Mouse (Mus musculus) forebrain, embryonic 10.5 days (tissue): ENCODE results near the gene Bbx. TPM values are rescaled to one million over a fixed set of nuclear protein-coding genes. Genes with fewer than 3 reads are reported as not detected.

Source experiments
- DNase-seq: peaks from one replicate; pipeline ENCODE4 v3.0.0-alpha.2; 2017; ENCODE audit warnings: low spot score; ENCODE audit errors: extremely low spot score
- H3K27ac ChIP-seq: fragments of 300-500 bp; sonication (generic); 2 replicates; pipeline ENCODE4 v1.5.1; 2016; ENCODE audit warnings: mild to moderate bottlenecking
- H3K27me3 ChIP-seq: fragments of 300-500 bp; sonication (generic); 2 replicates; pipeline ENCODE4 v1.6.1; 2016; ENCODE audit warnings: mild to moderate bottlenecking; ENCODE audit not compliant: poor library complexity, severe bottlenecking
- H3K36me3 ChIP-seq: fragments of 300-500 bp; sonication (generic); replicated peaks from 2 replicates; pipeline ENCODE4 v1.6.1; 2016; ENCODE audit warnings: mild to moderate bottlenecking, moderate library complexity
- H3K4me1 ChIP-seq: fragments of 300-500 bp; sonication (generic); 2 replicates; pipeline ENCODE4 v1.6.1; 2016
- H3K4me3 ChIP-seq: fragments of 300-500 bp; sonication (generic); 2 replicates; pipeline ENCODE4 v1.5.1; 2016; ENCODE audit warnings: mild to moderate bottlenecking, moderate library complexity
- H3K9me3 ChIP-seq: fragments of 300-500 bp; sonication (generic); 2 replicates; pipeline ENCODE4 v1.6.1; 2016; ENCODE audit warnings: mild to moderate bottlenecking, moderate library complexity
- WGBS: fragments of 180-500 bp; shearing (Covaris S2); methylation state at CpG from one replicate; pipeline ENCODE4 v1.1.7; 2016; 5-methylcytosine and 5-hydroxymethylcytosine counted together
- polyA plus RNA-seq: library from polyadenylated mRNA; unstranded; fragments of >200 nt; fragmentation: Nextera tagmentation; extraction: Ambion mirVana; gene quantifications from 2 replicates; pipeline ENCODE4 v1.2.1, GENCODE M21; 2016

Gene Bbx
- polyA plus RNA-seq, result 39.1 and 39.4 TPM in 2 replicates

DNA sequence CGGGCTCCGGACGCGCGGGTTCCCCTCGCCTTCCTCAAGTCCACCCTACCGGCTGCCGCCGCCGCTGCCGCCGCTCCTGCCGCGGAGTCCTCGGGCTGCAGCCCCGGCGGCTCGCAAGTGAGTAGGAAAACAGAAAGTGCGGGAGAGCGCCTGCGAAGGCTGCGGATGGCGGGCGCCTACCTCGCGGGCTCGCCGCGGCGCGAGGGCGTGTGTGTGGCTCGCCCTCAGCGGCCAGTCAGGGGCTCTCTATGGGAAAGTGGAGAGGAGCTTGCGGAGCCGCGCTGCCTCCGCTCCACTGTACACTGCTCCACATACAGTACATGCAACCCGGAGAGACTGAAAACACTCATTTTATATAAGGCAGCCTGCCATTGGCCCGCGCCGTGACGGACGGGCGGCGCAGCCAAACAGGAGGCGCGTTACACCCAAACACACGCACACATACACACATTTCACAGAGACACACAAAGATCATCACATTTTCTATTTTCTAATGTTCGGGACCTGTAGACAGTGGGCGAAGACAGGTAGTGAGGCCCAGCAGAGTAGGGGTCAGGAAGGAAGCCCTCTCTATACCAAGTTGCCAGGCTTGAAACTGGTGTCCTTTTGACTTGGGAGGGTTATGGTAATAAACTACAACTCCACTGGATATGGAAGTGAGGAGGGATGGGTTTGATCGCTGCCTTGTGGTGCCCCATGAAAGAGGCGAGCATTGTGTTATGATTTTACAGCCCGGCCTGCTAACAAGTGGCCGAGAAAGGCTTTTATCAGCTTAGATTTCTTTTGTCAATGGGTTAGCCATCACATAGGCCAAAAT, at the start of gene Bbx:
Gene Bbx, minus strand, starts transcription at position 329 of the 817 bp plus-strand sequence.
- Histone ChIP-seq H3K4me3 (peak within 1 kb of the TSS; percentile 93), H3K9me3 (no peaks in the 10 kb centered on the region), H3K4me1 (peaks cover 14% of the 10 kb centered on the region), H3K27me3 (no peaks in the 10 kb centered on the region), H3K27ac (peak within 1 kb of the TSS; percentile 96), H3K36me3 (no peaks in the 10 kb centered on the region)
- under 1% methylated on average over 55 of the region's 55 CpGs for WGBS
- DNase-seq, result peak; percentile 88

DNA sequence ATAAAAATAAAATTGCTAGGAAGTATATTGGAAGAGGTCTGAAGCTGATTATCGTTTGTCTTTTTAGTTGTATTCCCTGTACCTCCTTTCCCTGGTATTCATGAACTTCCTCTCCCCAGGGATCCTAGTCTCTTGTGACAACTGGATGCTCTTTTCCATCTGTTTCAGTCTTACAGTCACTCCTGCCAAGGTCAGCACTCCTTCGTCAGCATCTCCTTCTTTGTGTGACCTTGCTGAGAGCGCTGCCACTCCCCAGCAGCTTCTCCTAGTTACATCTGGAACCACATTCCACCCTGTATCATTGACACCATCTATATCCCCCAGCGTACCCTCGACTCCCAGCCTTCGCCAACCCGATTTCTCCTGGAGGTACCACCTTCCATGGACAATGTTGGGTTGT, 49.7 kb upstream of the Bbx start:
- Histone ChIP-seq H3K4me1 (peaks cover 5% of the 10 kb centered on the region; the same call in 1 of the 2 replicates), H3K27ac (no peak overlapping the region), H3K4me3 (no peak overlapping the region), H3K36me3 (no peaks in the 10 kb centered on the region), H3K9me3 (no peaks in the 10 kb centered on the region), H3K27me3 (no peaks in the 10 kb centered on the region)
- WGBS, result 77% methylated on average over 7 of the region's 7 CpGs
- DNase-seq, result no peak

DNA sequence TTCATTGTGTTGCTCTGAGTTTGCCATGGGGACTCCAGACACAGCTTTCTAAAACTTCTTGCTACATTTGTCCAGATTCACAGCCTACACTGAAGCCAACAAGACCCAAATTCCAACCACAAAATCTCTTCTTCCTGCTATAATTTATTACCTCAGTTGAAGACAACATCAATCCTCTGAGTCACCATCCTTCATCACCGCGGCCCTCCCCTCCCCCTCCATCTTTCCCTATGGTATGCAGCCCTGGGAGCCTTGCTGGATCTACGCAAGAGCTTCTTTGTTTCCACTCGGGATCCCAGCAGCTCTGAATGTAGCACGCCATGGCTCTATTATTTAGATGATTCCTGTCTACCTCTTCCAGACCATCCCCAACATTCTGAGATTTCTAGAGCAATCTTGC, 49.2 kb upstream of the Bbx start:
- H3K27ac ChIP-seq, result no peak overlapping the region
- WGBS, result 69% methylated on average over 5 of the region's 5 CpGs
- no peak for DNase-seq
- H3K4me3 ChIP-seq, result no peak overlapping the region
- no peaks in the 10 kb centered on the region for H3K36me3 ChIP-seq
- H3K27me3 ChIP-seq, result no peaks in the 10 kb centered on the region
- no peaks in the 10 kb centered on the region for H3K9me3 ChIP-seq
- H3K4me1 ChIP-seq, result peaks cover 5% of the 10 kb centered on the region; the same call in 1 of the 2 replicates

DNA sequence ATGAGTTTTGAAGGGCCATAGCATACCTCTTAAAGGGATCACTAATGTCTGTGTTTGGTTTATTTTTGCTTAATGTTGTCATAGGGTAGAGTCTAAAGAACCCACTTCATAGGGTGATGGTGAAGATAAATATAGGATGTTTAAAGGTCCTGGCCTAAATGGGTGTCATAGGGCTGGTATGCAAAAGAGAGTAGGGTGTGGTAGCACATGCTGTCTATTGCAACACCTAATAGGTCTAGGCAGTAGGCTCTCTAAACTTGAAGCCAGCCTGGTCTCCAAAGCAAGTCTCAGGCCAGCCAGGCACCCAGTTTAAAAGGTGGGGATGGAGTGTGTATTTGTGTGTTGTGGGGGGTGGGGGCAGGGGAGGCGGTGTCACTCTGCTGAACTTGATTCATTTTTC, 46.5 kb upstream of the Bbx start:
- no peak overlapping the region for H3K4me3 ChIP-seq
- no peak for DNase-seq
- 100% methylated on average over 1 of the region's 1 CpGs for WGBS
- H3K27me3 ChIP-seq, result no peaks in the 10 kb centered on the region
- H3K36me3 ChIP-seq, result no peaks in the 10 kb centered on the region
- peaks cover 2% of the 10 kb centered on the region; the same call in 1 of the 2 replicates for H3K4me1 ChIP-seq
- no peak overlapping the region for H3K27ac ChIP-seq
- no peaks in the 10 kb centered on the region for H3K9me3 ChIP-seq

DNA sequence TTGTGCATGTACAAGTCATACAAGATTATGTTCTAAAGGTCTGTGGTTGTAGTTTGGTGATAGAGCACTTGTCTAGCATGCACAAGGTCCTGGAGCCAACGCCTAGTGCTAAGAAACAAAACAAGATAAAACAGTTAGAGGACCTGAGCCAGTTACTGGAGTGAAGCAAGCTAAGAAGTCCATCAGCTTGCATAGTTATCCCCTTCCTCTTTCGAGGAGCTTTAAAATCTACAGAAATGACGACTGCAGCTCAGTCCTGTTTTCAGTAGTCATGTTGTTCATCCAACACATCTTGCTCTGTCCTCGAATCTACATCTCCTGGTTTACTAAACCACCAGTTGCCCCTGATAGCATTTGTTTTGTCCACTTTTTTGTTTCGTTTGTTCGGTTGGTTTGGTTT, 45.4 kb upstream of the Bbx start:
- H3K27ac ChIP-seq, result no peak overlapping the region
- WGBS, result 91% methylated on average over 6 of the region's 6 CpGs
- no peaks in the 10 kb centered on the region for H3K36me3 ChIP-seq
- no peak overlapping the region for H3K4me3 ChIP-seq
- H3K4me1 ChIP-seq, result no peaks in the 10 kb centered on the region
- H3K27me3 ChIP-seq, result no peaks in the 10 kb centered on the region
- DNase-seq, result no peak
- H3K9me3 ChIP-seq, result no peaks in the 10 kb centered on the region

DNA sequence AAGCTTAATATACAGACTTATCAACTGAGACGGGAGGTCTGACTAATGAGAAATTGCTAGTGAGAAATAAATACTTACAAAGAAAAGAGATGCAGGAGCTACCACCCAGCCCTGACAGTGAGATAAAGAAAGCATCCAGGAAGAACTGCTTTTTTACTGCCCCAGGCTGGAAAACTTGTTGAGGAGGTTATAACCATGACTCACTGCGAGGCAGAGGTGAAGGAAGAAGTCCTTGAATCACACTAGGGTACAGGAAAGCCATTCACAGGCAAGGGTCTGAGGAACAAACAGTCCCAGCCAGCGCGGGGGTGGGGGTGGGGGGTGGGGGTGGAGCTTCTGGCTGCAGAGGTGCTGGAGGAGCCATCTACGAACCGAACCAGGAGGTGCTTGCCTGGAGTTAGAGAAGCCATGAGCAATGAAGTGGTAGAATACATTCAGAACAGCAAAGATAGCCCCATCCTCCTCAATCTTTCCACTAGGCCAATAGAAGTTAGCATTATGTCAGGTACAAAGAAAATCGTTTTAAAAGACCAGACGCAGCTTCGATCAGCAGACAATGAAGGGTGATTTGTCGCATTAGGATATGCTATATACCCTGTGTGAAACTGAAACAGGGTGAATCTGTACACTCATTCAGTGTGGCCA, 30.2 kb upstream of the Bbx start:
- no peaks in the 10 kb centered on the region for H3K36me3 ChIP-seq
- H3K27me3 ChIP-seq, result no peaks in the 10 kb centered on the region
- no peak overlapping the region for H3K27ac ChIP-seq
- peaks cover 4% of the 10 kb centered on the region for H3K4me1 ChIP-seq
- WGBS, result 34% methylated on average over 10 of the region's 10 CpGs
- no peak for DNase-seq
- no peak overlapping the region for H3K4me3 ChIP-seq
- H3K9me3 ChIP-seq, result no peaks in the 10 kb centered on the region

DNA sequence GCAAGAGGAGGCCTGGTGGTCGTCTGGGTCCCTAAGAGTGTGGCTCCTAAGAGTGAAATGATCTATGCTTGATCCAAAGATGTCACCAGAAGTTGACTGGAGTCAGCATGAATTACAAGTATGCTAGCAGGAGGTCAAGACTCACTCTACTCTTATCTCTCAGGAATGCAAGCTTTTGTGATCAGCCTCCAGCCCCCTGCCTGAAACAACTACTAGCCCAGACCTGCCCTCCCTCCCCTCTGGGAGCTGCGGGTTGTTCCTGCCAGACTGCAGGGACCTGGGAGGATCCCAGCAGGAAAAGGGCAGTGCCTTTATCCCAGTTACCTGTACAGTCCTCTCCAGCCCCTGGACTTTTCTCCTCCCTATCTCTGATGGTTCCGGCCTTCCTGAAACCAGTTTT, 27.0 kb upstream of the Bbx start:
- Histone ChIP-seq H3K9me3 (no peaks in the 10 kb centered on the region), H3K27ac (no peak overlapping the region), H3K4me3 (no peak overlapping the region), H3K36me3 (no peaks in the 10 kb centered on the region), H3K27me3 (no peaks in the 10 kb centered on the region), H3K4me1 (peaks cover 4% of the 10 kb centered on the region)
- DNase-seq, result no peak
- 39% methylated on average over 3 of the region's 3 CpGs for WGBS

DNA sequence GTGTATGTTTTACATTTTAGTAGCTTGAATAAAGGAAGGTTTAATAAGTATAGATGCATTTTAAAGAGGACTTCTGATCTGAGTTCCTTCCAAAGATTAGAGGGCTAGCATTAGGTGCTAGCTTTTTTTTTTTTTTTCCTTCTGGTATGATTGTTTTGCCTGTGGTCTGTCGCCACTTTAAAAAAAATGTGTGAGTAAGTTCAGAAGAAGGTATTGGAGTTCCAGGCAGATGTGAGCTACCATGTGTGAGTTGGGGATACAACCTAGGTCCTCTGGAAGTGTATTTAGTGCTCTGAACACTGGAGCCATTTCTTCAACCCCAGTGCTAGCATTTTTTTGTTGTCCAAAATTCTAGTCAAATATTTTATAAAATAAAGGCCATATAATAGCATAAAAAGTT, 23.9 kb upstream of the Bbx start:
- Histone ChIP-seq H3K36me3 (no peaks in the 10 kb centered on the region), H3K4me3 (no peak overlapping the region), H3K27ac (no peak overlapping the region), H3K4me1 (no peaks in the 10 kb centered on the region), H3K27me3 (no peaks in the 10 kb centered on the region), H3K9me3 (no peaks in the 10 kb centered on the region)
- DNase-seq, result no peak
- 86% methylated on average over 1 of the region's 1 CpGs for WGBS

DNA sequence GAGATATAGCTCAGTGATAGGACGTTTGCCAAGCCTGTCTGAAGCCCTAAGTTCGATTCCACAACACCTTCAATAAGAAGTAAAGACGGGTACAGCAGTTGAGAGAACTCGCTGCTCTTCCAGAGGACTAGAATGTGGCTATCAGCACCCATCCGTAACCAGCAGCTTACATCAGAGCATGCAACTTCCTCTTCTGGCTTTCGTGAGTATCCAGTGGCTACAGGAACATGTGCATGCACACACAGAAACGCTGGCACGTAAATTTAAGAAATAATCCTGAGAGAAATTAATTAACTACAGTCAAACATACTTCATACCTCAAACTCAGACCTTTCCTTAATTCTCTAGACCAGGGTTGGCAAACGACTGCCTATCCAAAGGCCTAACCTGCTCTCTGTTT, 16.9 kb upstream of the Bbx start:
- H3K27ac ChIP-seq, result no peak overlapping the region
- H3K27me3 ChIP-seq, result no peaks in the 10 kb centered on the region
- H3K36me3 ChIP-seq, result no peaks in the 10 kb centered on the region
- DNase-seq, result no peak
- H3K4me3 ChIP-seq, result no peak overlapping the region
- H3K9me3 ChIP-seq, result no peaks in the 10 kb centered on the region
- H3K4me1 ChIP-seq, result no peaks in the 10 kb centered on the region
- 88% methylated on average over 9 of the region's 9 CpGs for WGBS

DNA sequence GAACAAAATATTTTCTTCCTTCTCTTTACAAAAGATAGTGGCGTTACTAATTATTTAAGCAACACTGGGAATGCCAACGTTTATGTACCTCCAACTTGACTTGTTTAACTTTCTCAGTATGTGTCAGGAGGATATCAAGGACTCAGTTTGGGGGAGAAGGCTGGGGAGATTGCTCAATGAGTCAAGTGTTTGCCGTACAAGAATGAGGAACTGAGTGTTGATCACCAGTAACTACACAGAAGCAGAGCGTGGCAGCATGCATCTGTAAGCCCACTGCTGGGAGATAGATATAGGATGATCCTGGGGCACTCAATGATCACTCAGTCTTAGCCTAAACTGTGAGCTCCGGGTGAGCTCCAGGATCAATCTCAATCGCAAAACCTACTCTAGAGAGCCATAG, 12.8 kb upstream of the Bbx start:
- H3K36me3 ChIP-seq, result no peaks in the 10 kb centered on the region
- no peak overlapping the region for H3K27ac ChIP-seq
- no peak for DNase-seq
- H3K27me3 ChIP-seq, result no peaks in the 10 kb centered on the region
- H3K4me1 ChIP-seq, result no peaks in the 10 kb centered on the region
- no peaks in the 10 kb centered on the region for H3K9me3 ChIP-seq
- H3K4me3 ChIP-seq, result no peak overlapping the region
- WGBS, result 86% methylated on average over 6 of the region's 6 CpGs

DNA sequence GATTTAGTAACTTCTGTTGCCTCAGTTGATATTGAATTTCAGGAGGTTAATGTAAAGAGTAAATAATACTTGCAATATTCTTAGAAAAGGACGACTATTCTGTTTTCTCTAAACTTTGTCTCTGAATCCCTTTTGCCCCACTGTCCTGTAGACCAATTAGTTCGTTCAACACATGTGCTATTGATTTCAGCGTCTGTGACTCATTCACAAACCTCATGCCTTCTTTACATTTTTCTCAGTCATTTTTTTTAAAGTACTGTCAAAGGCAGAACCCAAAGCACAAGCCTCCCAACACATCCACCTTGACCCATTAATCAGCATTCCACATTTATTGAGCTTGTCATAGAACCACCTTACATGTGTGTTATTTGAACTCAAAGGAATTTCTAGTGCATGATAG, 6.6 kb upstream of the Bbx start:
- H3K4me3 ChIP-seq, result no peak overlapping the region
- no peaks in the 10 kb centered on the region for H3K36me3 ChIP-seq
- WGBS, result 83% methylated on average over 3 of the region's 3 CpGs
- no peaks in the 10 kb centered on the region for H3K9me3 ChIP-seq
- no peaks in the 10 kb centered on the region for H3K27me3 ChIP-seq
- DNase-seq, result no peak
- H3K27ac ChIP-seq, result no peak overlapping the region
- no peaks in the 10 kb centered on the region for H3K4me1 ChIP-seq

DNA sequence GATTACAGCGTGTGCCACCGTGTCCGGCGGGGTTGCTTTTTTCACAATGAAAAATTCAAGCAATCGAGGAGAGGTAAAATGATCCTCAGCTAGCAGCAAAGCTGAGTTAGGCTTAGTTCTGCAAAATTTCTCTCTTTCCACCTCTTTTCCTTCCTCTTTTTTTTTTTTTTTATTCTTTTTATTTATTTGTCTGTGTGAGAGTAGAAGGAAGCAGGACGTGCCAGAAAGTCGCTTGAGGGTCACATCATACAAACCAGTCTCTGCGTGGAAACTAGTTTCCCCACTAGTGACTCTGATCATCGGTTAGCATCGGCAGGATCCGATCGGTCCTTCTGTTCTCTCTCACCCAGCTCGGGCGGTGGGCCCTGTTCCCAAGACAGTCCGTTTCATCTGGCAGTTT, 5.6 kb upstream of the Bbx start:
- 88% methylated on average over 15 of the region's 15 CpGs for WGBS
- no peak for DNase-seq
- no peaks in the 10 kb centered on the region for H3K9me3 ChIP-seq
- H3K27me3 ChIP-seq, result no peaks in the 10 kb centered on the region
- no peaks in the 10 kb centered on the region for H3K36me3 ChIP-seq
- H3K27ac ChIP-seq, result no peak overlapping the region
- no peak overlapping the region for H3K4me3 ChIP-seq
- peaks cover 2% of the 10 kb centered on the region for H3K4me1 ChIP-seq

DNA sequence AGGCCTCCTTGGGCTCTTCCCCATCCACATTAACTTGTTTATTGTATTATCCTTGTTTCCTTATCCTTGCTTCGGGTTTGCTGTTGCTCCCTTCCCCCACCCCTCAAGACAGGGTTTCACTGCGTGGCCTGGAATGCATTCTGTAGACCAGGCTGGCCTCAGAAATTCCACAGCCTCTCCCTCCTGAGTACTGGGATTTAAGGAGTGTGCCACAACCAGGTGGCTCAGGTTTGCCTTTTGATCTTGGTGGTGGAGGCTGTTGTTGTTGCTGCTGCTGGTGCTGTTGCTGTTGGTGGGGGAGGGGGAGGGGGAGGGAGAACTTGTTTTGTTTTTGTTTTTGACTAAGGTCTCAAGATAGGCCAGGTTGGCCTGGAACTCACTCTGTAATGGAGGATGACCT, 5.1 kb upstream of the Bbx start:
- H3K36me3 ChIP-seq, result no peaks in the 10 kb centered on the region
- no peaks in the 10 kb centered on the region for H3K9me3 ChIP-seq
- H3K27ac ChIP-seq, result no peak overlapping the region
- WGBS, result 61% methylated on average over 2 of the region's 2 CpGs
- H3K27me3 ChIP-seq, result no peaks in the 10 kb centered on the region
- H3K4me3 ChIP-seq, result no peak overlapping the region
- DNase-seq, result no peak
- peaks cover 6% of the 10 kb centered on the region for H3K4me1 ChIP-seq
